Mouse (Mus musculus) lung, postnatal 4 days (tissue): Measurements from ENCODE around the gene Myh10.

ENCODE experiments used
- DNase-seq, 2 experiments: peaks; one replicate each; pipeline ENCODE4 v3.0.0; 2021

Myh10 gene

DNA sequence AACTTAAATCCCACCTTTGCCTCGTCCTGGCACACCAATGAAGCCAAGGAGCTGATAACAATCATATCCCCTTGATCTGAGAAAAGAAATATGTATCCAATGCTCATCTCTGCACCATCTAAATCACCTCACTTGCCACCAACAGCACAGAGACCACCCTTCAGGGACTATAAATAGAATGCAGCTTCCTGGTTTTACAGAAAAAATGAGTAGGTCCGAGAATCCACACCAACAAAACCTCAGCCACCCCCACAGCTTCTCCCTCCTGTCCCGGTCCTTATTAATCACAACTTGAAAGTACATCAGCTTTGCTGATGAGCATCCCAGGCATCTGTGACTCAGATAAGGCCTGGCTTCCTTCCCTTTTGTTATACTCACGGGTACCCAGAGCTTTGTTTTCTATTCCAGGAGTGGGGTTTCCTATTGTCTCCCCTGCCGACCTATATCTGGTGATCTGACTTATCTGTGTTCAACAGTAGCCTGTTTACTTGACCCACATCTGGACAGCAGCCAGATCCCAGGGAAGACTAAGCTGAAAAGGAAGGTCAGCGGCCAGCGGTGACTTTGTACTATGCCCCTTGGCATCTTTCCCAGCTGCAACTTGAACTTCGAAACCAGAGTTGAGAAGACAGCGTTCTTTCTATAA, 173.3 kb downstream of the Myh10 start:
- peak; percentile 87 to 90 for DNase-seq
